Mouse (Mus musculus): ENCODE measurements at regions not wholly inside any gene's neighbourhood (a gene's known extent, or its start where the extent isn't known, plus 50 kb on each side); places are given as distances from the start of the nearest gene placed in this dataset.
"Not testable (repeated sequence)": the region's sequence is repeated elsewhere in the genome, so short reads cannot be mapped to it uniquely, and the experiment has no call there.

DNA sequence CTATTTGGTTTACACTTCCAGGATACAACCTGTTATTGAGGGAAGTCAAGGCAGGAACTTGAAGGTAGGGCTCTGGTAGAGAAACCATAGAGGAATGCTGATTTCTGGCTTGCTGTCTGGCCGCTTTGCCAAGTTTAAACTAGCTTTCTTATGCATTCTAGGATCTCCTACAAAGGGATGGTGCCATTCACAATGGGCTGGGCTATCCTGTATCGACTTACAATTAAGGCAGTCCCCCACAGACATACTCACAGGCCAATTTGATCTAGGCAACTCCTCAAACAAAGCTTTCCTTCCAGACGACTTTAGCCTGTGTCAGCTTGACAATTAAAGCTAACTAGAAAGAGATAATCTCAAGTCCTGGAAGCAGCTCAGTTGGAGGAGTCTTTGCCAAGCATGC, 83.1 kb downstream of the Phlda1 start:
- ATAC-seq (replicated peaks; ENCODE audit: poor library complexity) = no peak

DNA sequence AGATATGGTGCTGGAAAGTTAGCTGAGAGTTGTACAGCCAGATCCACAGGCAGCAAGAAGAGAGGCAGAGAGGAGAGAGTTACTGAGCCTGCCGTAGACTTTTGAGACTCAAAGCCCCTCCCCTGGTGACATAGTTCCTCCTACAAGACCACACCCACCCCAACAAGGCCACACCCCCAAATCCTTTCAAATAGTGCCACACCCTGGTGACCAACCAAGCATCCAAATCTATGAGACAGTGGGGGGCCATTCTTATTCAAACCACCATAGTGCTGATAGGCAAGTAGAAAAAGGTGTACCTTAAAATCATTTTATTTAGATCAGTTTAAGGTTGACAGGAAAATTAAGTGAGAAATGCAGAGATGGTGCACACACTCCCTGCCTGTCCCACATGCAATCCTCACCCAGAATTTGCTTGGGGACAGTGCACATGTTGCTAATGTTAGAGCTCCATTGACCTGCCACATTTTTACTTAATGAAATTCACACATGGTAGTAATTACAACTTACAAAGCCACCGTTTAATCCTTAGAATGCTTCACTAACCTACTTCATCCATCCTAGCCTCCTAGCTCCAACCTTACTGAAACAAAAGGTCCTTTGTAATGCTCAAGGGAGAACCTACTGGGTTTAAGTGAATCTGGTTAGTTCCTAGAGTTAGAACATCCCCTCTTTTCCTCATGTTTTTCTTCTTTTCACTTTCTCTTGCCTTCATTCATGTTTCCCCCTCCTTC, 86.5 kb downstream of the Phlda1 start:
- ATAC-seq (replicated peaks; ENCODE audit: poor library complexity) = no peak

DNA sequence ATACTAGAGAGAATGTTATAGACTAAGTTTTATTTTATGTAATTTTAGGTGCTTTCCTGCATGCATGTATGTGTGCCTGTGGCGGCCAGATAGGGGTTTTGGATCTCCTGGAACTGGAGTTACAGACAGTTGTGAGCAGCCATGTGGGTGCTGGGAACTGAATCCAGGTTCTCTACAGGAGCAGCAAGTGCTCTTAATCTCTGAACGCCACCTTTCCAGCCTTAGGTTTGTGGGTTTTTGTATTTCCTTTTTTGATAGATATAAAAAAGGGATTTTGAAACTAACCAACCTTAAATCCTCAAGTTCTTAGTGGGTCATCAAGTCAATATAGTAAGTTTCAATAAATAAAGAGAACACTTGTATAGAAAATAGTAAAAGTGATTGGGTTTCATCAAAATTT, 87.2 kb downstream of the Phlda1 start:
- no peak for ATAC-seq (replicated peaks; ENCODE audit: poor library complexity)

DNA sequence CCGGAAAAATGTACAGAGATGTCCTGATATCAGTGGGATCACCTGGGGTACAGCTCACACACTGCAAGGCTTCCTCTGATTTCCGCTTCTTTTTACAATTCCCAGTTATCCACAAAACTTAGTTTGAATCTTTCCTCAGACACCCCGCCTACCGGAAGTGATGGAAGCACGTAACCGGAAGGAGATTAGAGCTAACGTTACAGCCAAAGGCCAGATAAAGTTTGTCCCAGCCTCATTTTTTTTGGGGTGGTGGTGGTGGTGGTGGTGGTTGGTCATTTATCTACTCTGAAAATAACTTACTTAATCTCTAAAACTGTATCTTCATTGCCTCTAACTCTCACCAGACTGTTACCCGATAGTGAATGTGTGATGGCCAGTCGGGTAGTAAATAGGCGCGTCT, 88.1 kb downstream of the Phlda1 start:
- no peak for ATAC-seq (replicated peaks; ENCODE audit: poor library complexity)

DNA sequence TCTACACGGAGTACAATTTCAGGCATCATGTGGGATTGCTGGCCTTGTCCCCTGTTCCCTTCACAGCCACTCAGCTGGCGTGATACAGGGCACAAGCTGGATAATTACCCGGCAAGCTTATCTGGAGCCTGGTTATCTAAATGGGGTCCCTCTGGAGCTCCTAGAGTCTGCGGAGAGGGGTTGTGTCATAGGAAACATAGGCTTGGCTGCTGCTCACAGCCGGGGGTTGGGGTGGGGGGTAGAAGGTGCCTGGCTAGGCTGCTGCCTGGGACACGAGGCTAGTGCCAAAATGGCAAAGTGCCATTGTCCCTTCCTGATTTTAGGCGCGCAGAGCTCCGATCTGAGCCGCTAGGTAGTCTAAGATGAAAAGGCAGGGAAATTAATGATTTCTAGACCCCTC, 88.6 kb downstream of the Phlda1 start:
- ATAC-seq (replicated peaks; ENCODE audit: poor library complexity) = no peak

DNA sequence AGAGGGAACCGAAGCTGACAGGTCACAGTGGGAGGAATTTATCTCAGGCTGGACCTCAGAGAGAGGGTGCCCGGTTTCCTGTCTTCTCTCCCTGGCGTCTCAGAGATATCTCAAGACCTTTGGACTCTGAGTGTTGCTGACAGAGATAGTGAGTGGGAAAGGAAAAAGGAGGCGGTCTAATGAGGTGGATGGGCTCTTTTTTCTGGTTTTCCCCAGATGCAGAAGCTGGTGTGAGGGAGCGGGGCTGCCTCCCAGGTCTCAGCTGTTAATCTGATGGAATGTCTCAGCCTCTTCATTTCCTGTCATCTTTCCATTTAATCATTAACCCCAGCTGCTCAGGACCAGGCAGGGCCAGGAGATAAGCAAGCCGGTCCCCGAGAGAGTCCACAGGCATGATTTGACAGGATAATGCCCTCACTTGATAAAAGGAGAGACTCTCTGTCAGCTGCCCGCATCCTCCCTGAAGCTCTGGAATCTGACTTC, 89.5 kb downstream of the Phlda1 start:
- ATAC-seq (replicated peaks; ENCODE audit: poor library complexity) = peak; percentile 62

DNA sequence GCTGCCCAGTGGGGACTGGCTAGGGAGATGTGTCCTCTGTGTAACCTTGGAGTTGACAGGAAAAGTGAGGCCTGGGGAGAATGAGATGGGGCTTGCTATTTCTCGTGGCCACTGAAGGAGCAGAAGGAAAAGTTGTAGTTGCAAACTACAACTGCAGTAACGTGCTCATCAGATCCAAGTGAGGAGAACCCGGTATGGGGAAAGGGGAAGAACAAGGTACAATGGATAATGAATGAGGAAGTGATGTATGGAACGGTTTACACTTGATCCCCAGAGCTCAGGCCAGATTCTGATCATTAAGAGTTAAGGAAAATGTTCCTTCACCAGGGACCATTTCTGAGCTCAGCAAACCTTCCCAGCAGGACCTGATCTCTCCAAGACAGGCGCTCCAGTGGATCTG, 92.6 kb downstream of the Phlda1 start:
- 0 out of 2 replicates have a peak, but pooled peaks have one; percentile 23 for ATAC-seq (replicated peaks; ENCODE audit: poor library complexity)

DNA sequence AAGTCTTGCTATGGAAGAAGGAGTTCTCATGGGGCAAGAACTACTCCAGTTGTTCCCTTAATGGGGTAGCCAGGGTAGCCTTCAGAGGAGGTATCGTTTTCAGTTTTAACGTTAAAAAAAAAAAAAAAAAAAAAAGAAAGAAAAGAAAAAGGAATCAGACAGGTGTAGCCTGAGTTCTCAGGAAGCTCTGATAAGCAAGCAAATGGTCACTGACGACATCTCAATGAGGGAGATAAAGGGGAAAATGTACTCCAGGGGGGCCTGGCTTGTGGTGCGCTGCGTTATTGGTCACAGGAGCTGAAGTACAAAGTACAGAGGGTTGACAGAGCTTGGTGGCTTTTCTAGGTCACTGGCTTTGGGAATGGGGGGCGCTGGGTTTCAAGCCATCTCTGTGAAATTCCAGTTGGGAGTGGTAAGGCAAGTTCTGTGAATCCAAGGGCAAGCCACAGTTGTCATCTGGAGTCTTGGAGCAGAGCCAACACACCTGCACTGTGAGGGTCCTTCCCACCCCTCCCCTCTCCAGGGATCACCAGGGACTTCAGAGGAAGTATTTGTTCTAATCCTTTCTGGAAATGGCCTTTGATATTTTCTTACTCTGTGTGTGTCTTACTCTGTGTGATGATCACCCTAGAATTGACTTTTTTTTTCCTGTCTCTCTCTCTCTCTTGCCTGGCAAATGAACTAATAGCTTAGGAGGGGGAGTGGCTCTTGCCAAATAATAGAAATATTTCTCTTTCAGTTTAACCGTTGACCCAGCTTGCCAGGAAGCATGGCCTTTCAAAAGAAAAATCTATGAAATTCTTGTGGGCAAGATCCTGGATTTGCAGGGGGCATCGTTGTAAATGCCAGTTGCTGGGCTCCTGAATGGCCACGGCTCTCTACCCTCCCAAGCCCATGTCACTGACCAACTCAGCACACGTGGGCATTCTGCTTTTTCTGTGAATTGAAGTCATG, 93.5 kb downstream of the Phlda1 start:
- no peak for ATAC-seq (replicated peaks; ENCODE audit: poor library complexity)

DNA sequence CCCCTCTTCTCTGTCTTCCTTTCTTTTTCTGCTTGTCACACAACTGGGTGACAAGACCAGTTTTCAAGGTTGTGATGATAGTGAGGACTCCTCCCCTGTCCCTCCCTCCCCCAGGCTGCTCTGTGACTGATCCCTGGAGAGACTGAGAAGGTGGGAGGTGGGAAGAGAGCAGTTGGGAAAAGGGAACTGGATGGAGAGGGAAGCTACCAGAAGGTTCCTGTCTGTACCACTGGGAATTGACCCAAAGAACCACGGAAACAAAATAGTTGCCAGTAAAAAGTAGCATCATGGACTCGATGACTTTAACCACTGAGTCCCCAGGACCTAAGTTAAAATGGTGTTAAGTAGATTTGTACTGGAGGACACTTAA, 94.2 kb downstream of the Phlda1 start:
- ATAC-seq (replicated peaks; ENCODE audit: poor library complexity) = peak; percentile 3; the same call in 1 of the 2 replicates

DNA sequence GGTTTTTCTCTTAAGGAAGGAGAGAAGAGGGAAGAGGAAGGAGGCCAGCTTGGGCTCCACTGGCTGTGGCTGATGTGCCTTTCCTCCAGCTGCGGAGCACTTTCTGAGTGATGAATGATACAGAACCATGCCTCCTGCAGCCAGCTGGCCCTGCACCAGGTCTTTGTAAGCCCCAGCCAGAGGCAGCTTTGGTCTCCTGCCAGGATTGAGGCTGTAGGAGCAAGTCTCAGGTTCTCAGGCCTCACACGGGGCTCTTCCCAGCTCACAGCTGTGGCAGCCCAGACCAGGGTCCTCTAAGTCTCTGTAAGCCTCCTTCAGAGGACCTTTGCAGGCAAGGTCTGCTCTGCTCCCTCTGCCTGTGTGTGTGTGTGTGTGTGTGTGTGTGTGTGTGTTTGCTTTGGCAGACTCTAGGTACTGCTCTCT, 94.6 kb downstream of the Phlda1 start:
- peak; percentile 63 for ATAC-seq (replicated peaks; ENCODE audit: poor library complexity)

DNA sequence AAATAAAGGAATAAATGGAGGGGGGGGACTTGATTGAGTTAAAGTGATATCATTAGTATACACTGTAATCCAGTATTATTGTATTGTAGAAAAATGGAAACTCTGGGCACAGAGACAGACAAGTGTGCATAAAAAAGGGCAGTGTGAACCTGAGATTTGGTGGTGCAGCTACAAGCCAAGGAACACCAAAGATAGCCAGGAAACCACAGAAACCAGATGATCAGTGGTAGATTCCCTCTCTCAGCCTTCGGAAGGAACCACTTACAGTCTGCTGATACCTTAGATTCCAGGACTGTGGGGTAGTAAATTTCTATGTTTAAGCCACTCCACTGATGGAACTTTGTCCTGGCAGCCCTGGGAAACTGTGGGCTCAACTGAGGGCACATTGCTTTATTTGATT, 97.1 kb downstream of the Phlda1 start:
- ATAC-seq (replicated peaks; ENCODE audit: poor library complexity) = 0 out of 2 replicates have a peak, but pooled peaks have one; percentile 15

DNA sequence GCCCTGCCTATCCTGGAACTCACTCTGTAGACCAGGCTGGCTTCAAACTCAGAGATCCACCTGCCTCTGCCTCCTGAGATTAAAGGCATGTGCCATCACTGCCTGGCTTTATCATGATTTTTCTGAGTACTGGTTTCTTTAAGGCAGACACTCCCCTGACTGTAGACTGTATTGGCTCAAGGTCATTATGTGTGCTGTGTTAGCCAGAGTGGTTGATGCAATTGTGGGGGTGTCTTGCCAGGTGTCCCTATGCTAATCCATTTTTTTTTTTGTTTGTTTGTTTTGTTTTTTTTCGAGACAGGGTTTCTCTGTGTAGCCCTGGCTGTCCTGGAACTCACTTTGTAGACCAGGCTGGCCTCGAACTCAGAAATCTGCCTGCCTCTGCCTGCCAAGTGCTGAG, 101.3 kb downstream of the Phlda1 start:
- not testable (repeated sequence) for ATAC-seq (replicated peaks; ENCODE audit: poor library complexity)

DNA sequence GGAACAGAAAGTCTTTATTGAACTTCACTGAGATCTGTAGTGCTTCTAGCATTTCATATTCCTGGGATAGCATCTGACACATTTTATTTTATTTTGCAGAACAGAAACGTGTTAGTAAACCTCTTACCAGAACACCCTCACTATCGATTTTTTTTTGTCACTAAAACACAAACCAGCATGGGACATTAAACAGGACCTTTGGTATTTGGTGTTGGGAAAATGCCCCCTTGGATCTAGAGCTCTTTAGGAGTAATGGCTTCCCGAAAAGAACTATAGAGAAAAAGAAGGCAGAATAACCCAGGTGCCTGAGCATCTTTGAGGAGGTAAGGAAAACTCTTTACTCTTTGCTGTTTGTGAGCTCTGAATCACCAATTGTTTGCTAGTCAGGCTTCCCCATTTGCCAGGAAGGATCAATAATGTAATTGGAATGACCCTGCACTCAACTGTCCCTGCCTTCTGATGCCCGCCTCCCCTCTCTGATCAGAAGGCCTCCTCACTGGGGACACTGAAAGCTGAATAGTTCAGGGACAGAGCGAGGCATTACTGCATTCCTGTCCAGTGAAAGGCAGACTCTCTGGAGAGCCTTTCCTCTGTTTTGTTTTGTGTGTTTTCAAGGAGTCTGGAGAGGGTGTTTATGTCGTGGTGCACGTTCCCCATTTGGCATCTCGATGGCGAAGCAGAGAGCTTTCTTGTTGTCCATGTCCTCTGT, 102.5 kb downstream of the Phlda1 start:
- ATAC-seq (replicated peaks; ENCODE audit: poor library complexity) = no peak

DNA sequence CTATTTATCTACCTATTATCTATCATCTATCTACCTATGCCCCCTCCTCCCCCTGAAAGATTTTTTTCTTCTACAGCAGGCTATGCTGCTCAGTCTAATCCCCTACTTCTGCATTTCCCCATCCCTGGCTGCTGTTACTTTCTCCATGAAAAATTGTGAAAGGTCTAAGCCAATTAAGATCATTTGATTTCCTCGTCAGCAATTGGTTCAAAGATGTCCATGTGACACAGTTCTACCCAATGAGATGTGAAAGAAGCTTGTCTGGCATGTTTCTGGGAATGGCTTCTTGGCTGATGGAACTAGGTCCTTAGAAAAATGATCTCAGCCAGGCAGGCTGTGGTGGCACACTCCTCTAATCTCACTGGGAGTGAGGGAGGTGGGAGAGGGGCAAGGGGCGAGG, 103.8 kb downstream of the Phlda1 start:
- no peak; the same call in 1 of the 2 replicates for ATAC-seq (replicated peaks; ENCODE audit: poor library complexity)

DNA sequence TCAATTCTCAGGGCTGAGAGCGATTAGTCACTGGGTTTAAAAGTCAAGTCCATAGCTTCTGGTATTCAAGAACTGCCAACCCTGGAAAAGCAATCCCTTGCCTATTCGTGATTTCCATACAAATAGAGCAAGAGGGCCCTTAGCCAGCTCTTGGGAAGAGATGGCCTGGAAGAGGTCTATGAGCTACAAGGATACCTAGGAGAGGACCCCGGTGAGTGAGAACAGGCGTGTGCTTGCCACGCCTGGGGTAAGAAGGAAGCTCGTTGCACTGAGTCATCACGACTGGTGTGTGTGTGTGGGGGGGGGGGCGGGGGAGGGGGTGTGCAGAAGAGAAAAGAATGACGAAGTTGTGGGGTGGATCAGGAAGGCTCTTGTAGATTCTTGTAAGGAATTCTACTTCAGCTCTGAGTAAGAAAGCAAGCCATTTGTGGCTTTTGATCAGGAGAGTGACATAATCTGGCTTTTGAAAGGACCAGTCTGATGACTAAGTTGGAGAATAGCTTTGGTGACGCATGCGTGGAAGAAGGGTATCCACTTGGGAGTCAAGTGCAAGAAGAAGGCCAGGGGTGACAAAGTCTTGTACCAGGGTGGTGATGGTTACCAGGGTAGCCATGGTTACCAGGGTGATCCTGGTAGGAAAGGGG, 113.7 kb downstream of the Phlda1 start:
- peak; percentile 54 for ATAC-seq (replicated peaks; ENCODE audit: poor library complexity)

DNA sequence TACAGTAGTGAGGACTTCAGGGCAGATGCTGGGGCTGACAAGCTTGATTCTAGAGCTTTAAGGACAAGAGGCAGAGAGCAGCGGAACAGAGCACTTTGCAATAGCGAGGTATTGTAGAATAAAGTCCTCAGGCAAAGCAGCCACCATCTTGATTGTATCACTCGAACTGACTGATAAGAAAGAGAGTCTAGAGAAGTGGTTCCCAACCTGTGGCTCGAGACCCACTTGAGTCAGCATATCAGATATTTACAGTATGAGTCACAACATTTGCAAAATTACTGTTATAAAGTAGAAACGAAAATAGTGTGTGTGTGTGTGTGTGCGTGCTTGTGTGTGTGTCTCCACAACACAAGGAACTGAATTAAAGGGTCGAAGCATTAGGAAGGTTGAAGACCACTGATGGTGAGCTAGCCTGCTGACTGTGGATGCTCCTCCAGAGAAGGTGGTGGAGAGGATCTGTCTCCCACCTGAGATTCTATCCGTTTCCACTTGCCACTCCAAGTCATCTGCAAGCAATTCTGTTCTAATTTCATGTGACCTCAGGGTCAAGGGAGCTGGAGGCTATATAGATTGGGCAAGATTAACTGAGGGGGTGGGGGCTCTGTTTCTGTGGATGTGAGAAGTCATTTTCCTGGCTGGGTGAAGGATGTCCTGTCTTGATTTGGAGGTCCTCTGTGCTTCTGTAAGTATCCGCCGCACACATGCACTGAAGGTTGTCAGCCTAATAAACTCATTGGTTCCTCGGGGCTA, 115.0 kb downstream of the Phlda1 start:
- ATAC-seq (replicated peaks; ENCODE audit: poor library complexity) = no peak

DNA sequence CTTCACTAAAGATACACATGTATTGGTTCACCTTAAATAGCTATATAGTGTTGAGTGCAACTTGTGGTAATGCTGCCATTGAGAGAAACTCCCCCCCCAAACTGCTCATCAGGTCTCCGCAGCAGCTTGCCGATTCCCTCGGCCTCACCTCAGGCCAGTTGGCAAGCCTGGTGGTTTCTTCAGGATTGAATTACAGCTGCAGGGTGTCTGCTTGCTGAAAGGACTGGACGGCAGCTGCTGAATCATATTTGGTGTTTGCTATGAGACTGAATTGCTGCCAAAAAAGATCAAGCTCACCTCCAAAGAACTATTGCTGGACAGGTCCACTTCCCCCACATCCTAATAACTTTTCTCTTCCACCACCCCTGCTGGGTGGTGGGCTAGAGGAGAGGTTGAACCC, 116.7 kb downstream of the Phlda1 start:
- ATAC-seq (replicated peaks; ENCODE audit: poor library complexity) = no peak

DNA sequence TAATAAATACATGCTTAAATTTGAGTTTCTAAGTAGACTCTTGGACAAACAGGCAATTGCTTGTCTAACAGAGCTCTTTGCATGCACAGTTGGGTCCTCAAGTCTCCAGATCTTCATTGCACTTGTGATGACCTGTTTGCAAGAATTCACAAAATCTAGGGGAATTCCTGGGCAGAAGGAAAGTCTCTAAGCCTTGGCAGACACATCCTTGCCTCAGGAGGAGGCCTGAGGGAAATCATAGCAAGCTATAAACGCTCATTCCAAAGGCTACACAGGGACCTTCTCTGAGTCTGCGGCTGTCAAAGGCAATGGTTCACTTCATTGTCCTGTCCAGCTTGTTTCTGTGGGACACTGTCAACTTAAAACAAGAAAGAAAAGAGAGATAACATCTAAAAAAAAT, 117.9 kb downstream of the Phlda1 start:
- ATAC-seq (replicated peaks; ENCODE audit: poor library complexity) = no peak

DNA sequence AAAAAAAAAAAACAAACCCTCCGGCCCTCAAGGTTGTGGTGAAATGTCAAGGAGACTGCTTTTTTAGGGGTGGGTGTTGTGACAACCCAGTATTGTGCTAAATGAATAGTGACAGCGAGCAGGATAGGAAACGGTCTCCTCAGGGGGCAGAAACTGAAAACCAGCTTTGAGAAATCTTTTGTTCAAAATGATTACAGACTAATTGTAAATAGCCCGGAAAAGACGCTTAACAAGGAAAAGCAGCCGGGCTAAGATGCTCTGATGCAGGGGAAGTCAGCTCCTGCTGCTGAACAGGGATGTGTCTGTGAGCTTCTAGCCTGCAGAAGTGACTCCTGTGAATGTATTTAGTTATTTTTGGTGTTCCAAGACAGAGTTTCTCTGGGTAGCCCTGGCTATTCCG, 118.5 kb downstream of the Phlda1 start:
- no peak for ATAC-seq (replicated peaks; ENCODE audit: poor library complexity)

DNA sequence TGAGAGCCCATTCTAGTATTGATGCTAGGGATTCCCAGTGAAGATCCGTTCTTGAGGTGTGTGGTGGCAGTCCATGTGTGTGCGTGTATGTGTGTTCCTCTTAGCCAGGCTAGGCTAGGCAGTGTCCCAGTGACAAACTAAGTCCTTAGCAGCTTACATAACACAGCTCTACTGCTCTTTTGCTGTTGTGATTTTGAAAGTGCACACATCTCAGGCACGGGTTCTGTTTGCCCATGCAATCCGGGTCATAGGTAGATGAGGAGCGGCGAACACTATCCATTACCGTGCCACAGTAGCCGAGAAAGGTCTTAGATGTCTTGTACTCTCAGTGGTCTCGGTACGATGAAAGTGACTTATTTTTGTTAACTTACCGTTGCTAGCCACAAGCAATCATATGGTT, 119.5 kb downstream of the Phlda1 start:
- no peak for ATAC-seq (replicated peaks; ENCODE audit: poor library complexity)
